Mouse (Mus musculus) embryonic fibroblast, embryonic 13.5 days (primary cell): ENCODE results near the gene Bcat1. TPM values are rescaled to one million over a fixed set of nuclear protein-coding genes. Genes with fewer than 3 reads are reported as not detected.

Experiments
- H3K27ac ChIP-seq: 2 replicates; pipeline ENCODE4 v1.5.1; 2012; ENCODE audit warnings: low read length, control low read depth, inconsistent platforms; ENCODE audit not compliant: insufficient read depth
- H3K4me1 ChIP-seq: 2 replicates; pipeline ENCODE4 v1.6.1; 2011; ENCODE audit warnings: low read length; ENCODE audit not compliant: control insufficient read depth, insufficient read depth
- H3K4me3 ChIP-seq: 2 replicates; pipeline ENCODE4 v1.5.1; 2011; ENCODE audit warnings: mild to moderate bottlenecking, control low read depth, low read length; ENCODE audit not compliant: insufficient read depth
- CTCF ChIP-seq: IDR thresholded peaks from 2 replicates; pipeline ENCODE4 v1.5.1; 2011; ENCODE audit warnings: mild to moderate bottlenecking, control low read depth, low read length, moderate library complexity, borderline replicate concordance; ENCODE audit not compliant: insufficient read depth
- POLR2A ChIP-seq: IDR thresholded peaks from 2 replicates; pipeline ENCODE4 v1.6.1; 2011; ENCODE audit warnings: low read depth, mild to moderate bottlenecking, control low read depth, low read length, moderate library complexity
- polyA plus RNA-seq: library from polyadenylated mRNA; stranded (reverse); fragments of >200 nt; gene quantifications from 2 replicates; pipeline ENCODE4 v1.2.4, GENCODE M21; 2011; ENCODE audit warnings: low read depth; ENCODE audit not compliant: missing spikeins, insufficient read length

The Bcat1 gene
- polyA plus RNA-seq, 1 experiment: 166 TPM

DNA sequence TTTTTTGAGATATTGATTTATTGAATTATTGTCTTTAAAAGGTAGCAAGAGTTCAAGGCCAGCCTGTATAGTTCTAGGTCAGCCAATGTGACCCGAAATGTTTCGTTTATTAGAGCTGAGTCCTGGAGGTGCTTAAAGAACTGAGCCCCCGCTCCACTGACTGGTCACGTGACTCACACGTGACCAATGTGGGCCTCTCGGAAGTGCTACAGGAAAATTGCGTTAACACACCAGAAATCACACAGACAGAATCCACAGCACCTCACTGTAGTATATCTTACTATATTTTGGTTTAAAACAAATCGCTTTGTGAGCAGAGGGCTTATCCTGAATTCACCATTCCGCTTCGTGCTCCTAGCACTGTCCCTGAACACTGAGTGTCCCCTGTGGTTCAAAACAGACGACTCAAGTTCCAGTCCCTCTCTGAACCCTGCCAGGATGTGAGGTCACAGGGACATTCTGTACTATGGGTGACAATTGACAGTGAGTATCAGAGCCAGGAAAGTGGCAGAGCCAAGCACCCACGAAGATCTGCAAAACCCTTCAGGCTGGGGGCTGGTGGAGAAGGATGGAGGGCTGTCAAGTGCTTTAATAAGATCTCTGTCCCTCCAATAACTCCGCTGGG lies 29.6 kb downstream of the Bcat1 start:
- H3K4me3 ChIP-seq: no peak overlapping the region
- TF ChIP-seq POLR2A (no peak), CTCF (no peak)
- peaks cover 3% of the 10 kb centered on the region; the same call in 1 of the 2 replicates for H3K4me1 ChIP-seq

DNA sequence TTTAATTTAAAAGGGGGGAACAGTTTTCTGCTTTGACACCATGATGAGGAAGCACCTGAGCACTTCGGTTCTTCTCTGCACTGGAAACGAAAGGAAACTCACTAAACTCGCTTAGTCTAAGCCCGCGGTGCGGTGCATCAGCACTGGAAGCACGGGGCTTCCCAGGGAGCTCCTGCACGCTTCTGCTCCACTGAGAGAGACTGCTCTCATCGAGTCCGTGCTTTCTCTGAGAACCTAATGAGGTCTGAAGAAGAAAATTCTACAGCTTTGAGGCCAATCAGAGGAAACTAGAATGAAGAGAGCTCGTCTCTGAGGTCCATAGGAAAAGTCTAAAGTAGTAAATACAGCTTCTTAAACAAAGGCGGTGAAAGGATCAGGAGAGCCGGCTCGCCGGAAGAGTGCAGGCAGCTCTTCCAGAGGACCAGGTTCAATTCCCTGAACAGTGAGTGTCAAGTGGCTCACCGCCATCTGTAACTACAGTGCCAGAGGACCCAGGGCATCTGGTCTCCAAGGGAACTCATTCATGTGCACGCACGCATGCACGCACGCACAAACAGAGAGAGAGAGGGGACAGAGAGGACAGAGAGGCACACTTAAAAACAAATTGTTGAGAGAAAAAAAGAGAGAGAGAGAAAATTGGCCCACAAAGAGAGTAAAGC lies 30.9 kb downstream of the Bcat1 start:
- no peak overlapping the region for H3K4me3 ChIP-seq
- no peak overlapping the region for H3K27ac ChIP-seq
- peaks cover 3% of the 10 kb centered on the region; the same call in 1 of the 2 replicates for H3K4me1 ChIP-seq
- no peak for TF ChIP-seq CTCF

More for the DNA sequence above, 29.6 kb downstream of the Bcat1 start:
- no peak overlapping the region for H3K27ac ChIP-seq

DNA sequence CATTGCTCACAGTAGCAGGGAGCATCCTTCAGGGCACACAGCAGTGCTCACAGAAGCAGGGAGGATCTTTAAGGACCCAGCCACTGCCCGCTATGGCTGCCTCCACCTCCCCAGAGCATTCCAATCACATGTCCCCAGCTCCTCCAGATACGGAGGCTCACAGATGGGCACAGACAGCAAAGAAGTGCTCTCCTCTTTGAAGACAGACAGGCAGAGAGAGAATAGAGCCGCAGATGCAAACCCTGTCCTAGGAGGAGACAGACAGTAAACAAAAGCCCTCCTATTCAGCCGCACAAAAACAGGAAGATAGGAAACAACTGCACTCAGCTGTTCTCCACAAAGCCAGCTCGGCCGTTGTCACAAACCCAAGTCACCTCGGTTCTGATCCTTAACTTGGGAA lies 35.3 kb downstream of the Bcat1 start:
- Histone ChIP-seq H3K27ac (no peak overlapping the region), H3K4me3 (no peak overlapping the region), H3K4me1 (no peaks in the 10 kb centered on the region)
- TF ChIP-seq CTCF (no peak), POLR2A (no peak)

DNA sequence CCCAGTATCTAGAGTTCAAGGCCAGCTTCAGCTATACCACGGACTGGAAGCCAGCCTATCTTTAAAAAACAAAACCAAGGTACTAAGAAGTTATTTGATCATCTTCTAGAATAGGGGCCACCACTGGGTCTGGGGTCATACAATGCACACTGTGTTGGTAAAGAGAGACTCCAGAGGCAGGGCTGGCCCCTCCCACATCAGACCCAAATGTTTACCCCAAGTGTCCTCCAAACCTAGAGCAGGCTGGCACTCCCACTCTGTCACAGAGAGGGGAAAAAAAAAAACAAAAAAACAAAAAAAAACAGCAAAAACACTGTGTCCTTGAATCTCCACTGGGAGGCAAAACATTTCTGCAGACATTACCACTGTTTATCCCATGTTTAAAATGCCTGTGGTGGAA lies 38.4 kb downstream of the Bcat1 start:
- TF ChIP-seq CTCF (no peak), POLR2A (no peak)
- no peak overlapping the region for H3K4me3 ChIP-seq
- H3K27ac ChIP-seq: no peak overlapping the region
- no peaks in the 10 kb centered on the region for H3K4me1 ChIP-seq

DNA sequence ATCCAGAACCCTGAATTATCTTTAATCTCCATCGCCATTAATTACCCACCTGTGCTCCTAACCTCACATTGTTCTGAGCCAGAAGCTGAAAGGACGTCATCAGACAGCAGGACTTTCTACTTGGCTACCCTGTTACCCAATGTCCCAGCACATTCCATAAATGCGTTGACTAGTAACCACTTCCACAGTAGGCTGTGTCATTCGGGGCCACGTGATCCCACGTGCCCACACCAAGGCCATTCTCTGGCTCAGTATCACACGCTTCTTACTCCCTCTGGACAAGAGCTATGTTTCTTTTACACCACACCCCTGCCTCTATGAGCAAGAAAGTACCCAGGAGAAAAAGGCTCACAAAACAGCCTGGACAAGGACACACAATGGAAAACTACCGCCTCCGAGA lies 40.6 kb downstream of the Bcat1 start:
- Histone ChIP-seq H3K27ac (no peak overlapping the region), H3K4me1 (no peaks in the 10 kb centered on the region), H3K4me3 (no peak overlapping the region)
- no peak for TF ChIP-seq POLR2A

DNA sequence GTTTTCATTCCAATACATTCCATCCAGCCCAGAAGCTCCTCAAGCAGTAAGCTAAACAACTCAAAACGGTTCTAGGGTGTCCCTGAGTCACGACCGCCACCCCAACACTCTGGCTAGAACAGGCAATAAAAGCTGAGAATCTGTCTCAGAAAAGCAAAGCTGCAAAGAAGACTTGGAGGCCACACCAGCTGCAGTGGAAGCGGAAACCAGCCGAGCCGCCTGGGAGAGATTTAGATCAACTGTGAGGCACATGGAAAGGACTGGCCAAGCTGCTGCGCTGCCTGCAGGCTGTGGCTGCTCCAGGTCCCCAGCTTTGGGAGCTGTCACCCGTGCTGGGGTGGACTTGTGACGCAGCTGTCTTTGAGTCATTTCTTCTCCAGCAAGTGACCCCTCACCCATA lies 45.4 kb downstream of the Bcat1 start:
- Histone ChIP-seq H3K27ac (no peak overlapping the region), H3K4me3 (no peak overlapping the region), H3K4me1 (no peaks in the 10 kb centered on the region)
- TF ChIP-seq POLR2A (no peak), CTCF (no peak)

DNA sequence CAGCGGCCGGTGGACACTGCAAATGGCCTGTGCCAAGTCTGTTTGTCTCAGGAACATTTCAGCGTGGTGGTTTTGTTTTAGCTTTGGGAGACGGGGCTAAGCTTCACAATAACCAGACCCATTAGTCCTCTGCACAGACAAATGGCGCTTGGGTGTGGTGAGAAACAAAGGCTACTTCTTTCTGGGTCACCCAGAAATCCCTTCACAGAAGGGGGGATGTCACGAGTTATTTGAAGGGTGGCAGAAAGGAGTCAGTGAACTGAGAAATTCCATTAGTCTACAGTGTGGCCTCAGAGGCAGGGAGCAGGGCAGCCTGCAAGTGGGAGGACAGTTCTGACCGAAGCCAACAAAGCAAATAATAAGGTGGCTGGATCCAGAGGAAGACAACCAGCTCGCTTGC lies 52.0 kb downstream of the Bcat1 start:
- Histone ChIP-seq H3K4me3 (no peak overlapping the region), H3K27ac (no peak overlapping the region), H3K4me1 (no peaks in the 10 kb centered on the region)
- TF ChIP-seq CTCF (no peak), POLR2A (no peak)

DNA sequence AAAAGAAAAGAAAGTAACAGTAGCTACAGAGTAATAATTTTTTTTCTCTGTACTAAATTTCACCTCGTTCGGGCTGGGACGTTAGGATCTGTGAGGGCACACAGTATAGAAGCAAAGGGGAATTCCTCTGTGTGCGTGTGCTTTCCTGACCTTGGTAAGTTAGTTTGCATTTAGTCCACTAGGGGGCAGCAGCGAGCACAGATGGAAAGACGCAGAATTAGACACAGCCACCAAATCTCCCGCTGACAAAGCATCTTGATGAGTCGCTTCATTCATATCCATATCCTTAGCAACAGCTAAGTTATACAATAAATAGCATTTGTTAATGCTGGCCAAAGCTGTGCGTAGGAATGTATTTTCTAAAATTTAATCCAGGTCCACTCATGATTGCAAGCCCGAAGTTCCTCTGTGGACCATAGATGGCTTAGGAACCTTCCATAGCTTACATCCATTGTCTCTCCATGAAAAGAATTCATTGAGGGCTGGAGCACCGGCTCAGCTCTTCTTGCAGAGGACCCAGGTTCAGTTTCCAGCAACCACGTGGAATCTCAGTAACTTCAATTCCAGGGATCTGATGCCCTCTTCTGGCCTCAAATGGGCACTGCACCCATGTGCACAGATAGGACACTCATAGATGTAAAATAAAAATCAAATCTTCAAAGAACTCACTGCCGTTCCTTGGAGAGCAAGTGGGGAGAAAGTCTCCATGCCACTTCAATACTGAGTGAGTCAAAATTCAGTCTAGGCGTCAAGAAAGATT lies 52.8 kb downstream of the Bcat1 start:
- no peak for TF ChIP-seq POLR2A
- peak; percentile 56; the same call in 1 of the 2 replicates for TF ChIP-seq CTCF
- no peaks in the 10 kb centered on the region for H3K4me1 ChIP-seq
- H3K27ac ChIP-seq: no peak overlapping the region
- no peak overlapping the region for H3K4me3 ChIP-seq

DNA sequence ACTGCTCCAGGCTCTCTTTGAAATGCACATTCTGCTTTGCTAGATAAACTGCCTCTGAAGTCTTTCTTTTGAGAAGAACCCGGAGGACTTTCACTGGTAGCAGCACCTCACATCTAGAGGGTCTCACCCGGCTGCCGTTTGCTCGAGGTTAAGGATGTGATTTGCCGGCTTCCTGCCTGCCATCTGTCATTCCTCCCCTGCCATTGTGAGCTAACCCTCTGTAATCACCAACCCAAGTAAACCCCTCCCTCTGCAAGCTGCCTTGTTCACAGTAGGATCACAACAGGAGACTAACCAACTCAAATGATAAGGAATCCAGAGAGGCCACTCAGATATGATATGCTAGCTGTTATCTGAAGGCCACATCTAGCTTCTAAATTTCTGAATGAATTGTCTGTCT lies 53.6 kb downstream of the Bcat1 start:
- Histone ChIP-seq H3K4me1 (no peaks in the 10 kb centered on the region), H3K27ac (no peak overlapping the region), H3K4me3 (no peak overlapping the region)
- TF ChIP-seq POLR2A (no peak), CTCF (no peak)

DNA sequence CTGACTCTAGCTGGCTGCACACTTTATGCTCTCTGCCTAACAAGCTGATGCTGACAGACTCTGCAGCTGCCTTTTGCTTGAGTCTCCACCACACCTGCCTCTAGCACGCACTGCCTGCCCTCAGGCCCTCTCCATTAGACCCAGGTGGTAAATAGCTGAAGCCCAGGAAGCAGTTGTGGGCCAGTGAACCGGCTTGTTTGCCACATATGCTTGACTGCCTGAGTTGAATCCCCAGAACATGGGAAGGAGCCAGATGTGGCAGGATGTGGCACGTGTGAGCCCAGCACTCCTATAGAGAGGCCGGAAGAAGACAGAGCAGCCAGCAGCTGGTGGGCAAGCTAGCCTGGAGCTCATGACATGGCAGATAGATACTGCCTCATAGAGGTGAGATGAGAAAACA lies 55.4 kb downstream of the Bcat1 start:
- no peak overlapping the region for H3K27ac ChIP-seq
- no peaks in the 10 kb centered on the region for H3K4me1 ChIP-seq
- TF ChIP-seq CTCF (no peak), POLR2A (no peak)
- no peak overlapping the region for H3K4me3 ChIP-seq

DNA sequence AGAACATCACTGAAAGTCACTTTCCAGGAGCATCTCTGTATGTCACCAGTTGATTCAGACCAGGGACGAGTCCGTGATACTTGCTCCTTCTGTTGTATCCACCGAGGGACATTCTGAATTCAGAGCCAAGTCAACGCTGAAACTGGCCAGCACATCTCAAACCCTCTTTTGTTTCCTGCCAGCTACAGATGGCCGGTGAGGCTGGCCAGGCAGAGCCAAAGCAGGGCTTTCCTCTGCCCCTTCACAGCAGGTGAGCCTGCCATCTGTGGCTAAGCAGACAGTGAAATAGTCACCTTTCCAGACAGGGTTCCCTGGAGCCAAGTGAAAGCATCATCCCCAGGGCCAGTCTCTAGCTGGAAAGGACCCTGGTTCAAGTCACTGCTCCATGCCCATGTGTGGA lies 57.7 kb downstream of the Bcat1 start:
- H3K27ac ChIP-seq: no peak overlapping the region
- no peak for TF ChIP-seq POLR2A
- TF ChIP-seq CTCF: no peak
- H3K4me3 ChIP-seq: no peak overlapping the region
- no peaks in the 10 kb centered on the region for H3K4me1 ChIP-seq
